Mouse (Mus musculus): ENCODE results near the gene Bicd1. TPM values are rescaled to one million over a fixed set of nuclear protein-coding genes. Genes with fewer than 3 reads are reported as not detected.

Bicd1 gene
- polyA plus RNA-seq, 1 experiment from 2014 or later, result 11.9 TPM

- no peak overlapping the region for H3K27ac ChIP-seq
- H3K4me3 ChIP-seq (replicated peaks), result no peak overlapping the region
- no peaks in the 10 kb centered on the region for H3K4me1 ChIP-seq
- no peak overlapping the region for H3K9ac ChIP-seq
- H3K36me3 ChIP-seq, result no peaks in the 10 kb centered on the region
- no peak overlapping the region for H3K4me2 ChIP-seq
- no peaks in the 10 kb centered on the region for H3K9me3 ChIP-seq
- no peaks in the 10 kb centered on the region for H3K27me3 ChIP-seq (replicated peaks)
- no peak for ATAC-seq (ENCODE audit: insufficient read depth, low FRiP score, low read depth)
These were observed 171.4 kb downstream of the Bicd1 start for GRCm38 (mm10) chr6:149580053-149580452.

- Histone ChIP-seq H3K36me3 (no peaks in the 10 kb centered on the region), H3K27me3 (replicated peaks) (no peaks in the 10 kb centered on the region), H3K9me3 (0 out of 2 replicates have a peak, but pooled peaks cover 5% of the 10 kb centered on the region), H3K4me2 (no peak overlapping the region), H3K27ac (no peak overlapping the region), H3K4me3 (replicated peaks) (no peak overlapping the region), H3K9ac (no peak overlapping the region), H3K4me1 (no peaks in the 10 kb centered on the region)
- ATAC-seq (ENCODE audit: insufficient read depth, low FRiP score, low read depth), result no peak
- 91% methylated on average over 7 of the region's 7 CpGs for WGBS
These were observed 177.2 kb downstream of the Bicd1 start for GRCm38 (mm10) chr6:149585708-149586504.

Small RNAs within 50 kb of the gene (microRNA-seq; reads per million reads assigned to microRNA genes)
- gene Gm24307, result not detected

Other genes starting within 250 kb of the Bicd1 start
- gene Amn1, start 220.2 kb upstream of the Bicd1 start, polyA plus RNA-seq (2015; fragmentation: Nextera tagmentation; extraction: Ambion mirVana), result 28.2 and 28.8 TPM in 2 replicates
- gene Resf1, start 99.5 kb upstream of the Bicd1 start, polyA plus RNA-seq (2015; fragmentation: Nextera tagmentation; extraction: Ambion mirVana), result 40.1 and 43.7 TPM in 2 replicates